Mouse (Mus musculus): ENCODE measurements at regions not wholly inside any gene's neighbourhood (a gene's known extent, or its start where the extent isn't known, plus 50 kb on each side); places are given as distances from the start of the nearest gene placed in this dataset.

GRCm38 (mm10) chr3:35343936-35344335, 410.0 kb upstream of the Atp11b start:
- Histone ChIP-seq H3K4me3 (no peak overlapping the region), H3K4me2 (no peak overlapping the region), H3K9ac (no peak overlapping the region), H3K9me3 (no peaks in the 10 kb centered on the region), H3K4me1 (peaks cover 18% of the 10 kb centered on the region), H3K36me3 (no peaks in the 10 kb centered on the region), H3K27me3 (replicated peaks) (peaks cover 20% of the 10 kb centered on the region), H3K27ac (replicated peaks) (no peak overlapping the region)
- WGBS: 65% methylated on average over 5 of the region's 5 CpGs
- ATAC-seq (ENCODE audit: extremely low read depth, insufficient number of reproducible peaks, low FRiP score, low TSS enrichment): no peak

DNA sequence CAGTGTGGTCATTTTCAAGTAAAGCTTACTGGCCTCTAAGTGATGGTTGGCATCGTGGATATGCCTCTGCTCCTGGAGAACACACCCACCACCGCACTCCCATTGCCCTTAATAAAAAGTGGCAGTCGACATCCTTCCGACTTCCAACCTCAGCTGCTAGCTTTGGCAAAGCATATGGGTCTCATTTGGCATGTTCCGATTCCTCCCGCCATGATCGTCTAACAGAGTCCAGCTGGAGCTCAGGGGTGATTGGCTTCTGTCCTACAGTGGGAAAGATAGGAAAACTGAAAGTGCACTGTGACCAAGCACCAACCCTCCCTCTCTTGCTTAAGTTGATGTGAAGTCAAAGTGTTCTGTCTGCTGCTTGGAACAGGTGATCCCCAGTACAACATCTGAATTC, 404.8 kb upstream of the Atp11b start:
- H3K27ac ChIP-seq (replicated peaks): no peak overlapping the region
- no peak overlapping the region for H3K4me2 ChIP-seq
- WGBS: 69% methylated on average over 7 of the region's 7 CpGs
- no peak for ATAC-seq (ENCODE audit: extremely low read depth, insufficient number of reproducible peaks, low FRiP score, low TSS enrichment)
- no peak overlapping the region for H3K4me3 ChIP-seq
- no peak overlapping the region for H3K9ac ChIP-seq
- no peaks in the 10 kb centered on the region for H3K36me3 ChIP-seq
- H3K4me1 ChIP-seq: no peaks in the 10 kb centered on the region
- no peaks in the 10 kb centered on the region for H3K27me3 ChIP-seq (replicated peaks)
- H3K9me3 ChIP-seq: no peaks in the 10 kb centered on the region

- Histone ChIP-seq H3K9ac (no peak overlapping the region), H3K4me2 (no peak overlapping the region), H3K4me3 (no peak overlapping the region), H3K27me3 (replicated peaks) (no peaks in the 10 kb centered on the region), H3K4me1 (no peaks in the 10 kb centered on the region), H3K9me3 (no peaks in the 10 kb centered on the region), H3K36me3 (no peaks in the 10 kb centered on the region), H3K27ac (replicated peaks) (no peak overlapping the region)
- no peak for ATAC-seq (ENCODE audit: extremely low read depth, insufficient number of reproducible peaks, low FRiP score, low TSS enrichment)
- 81% methylated on average over 9 of the region's 9 CpGs for WGBS
These were observed 400.5 kb upstream of the Atp11b start for GRCm38 (mm10) chr3:35353442-35353841.

DNA sequence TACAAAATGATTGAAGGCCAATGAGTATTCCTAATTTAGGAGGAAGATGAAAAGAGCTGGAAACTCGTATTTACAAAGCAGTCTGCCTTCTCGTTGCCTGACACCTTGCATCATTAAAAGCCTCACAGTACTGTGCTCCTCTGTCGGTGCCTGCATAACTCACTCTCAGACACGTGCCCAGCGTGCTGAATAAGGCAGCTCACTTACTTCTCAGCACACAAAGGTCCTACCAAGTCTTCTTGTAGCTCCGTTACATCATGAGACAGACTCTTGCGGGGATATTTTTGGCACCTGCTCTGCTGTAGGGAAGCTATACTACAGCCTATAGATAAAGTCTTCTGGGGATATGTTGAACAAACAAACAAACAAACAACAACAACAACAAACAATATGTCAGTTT, 400.0 kb upstream of the Atp11b start:
- Histone ChIP-seq H3K4me3 (no peak overlapping the region), H3K9me3 (no peaks in the 10 kb centered on the region), H3K36me3 (no peaks in the 10 kb centered on the region), H3K27me3 (replicated peaks) (no peaks in the 10 kb centered on the region), H3K4me1 (no peaks in the 10 kb centered on the region), H3K4me2 (no peak overlapping the region), H3K9ac (no peak overlapping the region), H3K27ac (replicated peaks) (no peak overlapping the region)
- WGBS: 48% methylated on average over 7 of the region's 7 CpGs
- ATAC-seq (ENCODE audit: extremely low read depth, insufficient number of reproducible peaks, low FRiP score, low TSS enrichment): no peak

- Histone ChIP-seq H3K36me3 (no peaks in the 10 kb centered on the region), H3K4me2 (no peak overlapping the region), H3K27ac (replicated peaks) (no peak overlapping the region), H3K27me3 (replicated peaks) (no peaks in the 10 kb centered on the region), H3K9ac (no peak overlapping the region), H3K4me3 (no peak overlapping the region), H3K4me1 (no peaks in the 10 kb centered on the region), H3K9me3 (no peaks in the 10 kb centered on the region)
- no peak for ATAC-seq (ENCODE audit: extremely low read depth, insufficient number of reproducible peaks, low FRiP score, low TSS enrichment)
- WGBS: 72% methylated on average over 5 of the region's 5 CpGs
These were observed 399.6 kb upstream of the Atp11b start for GRCm38 (mm10) chr3:35354356-35354755.

- Histone ChIP-seq H3K27me3 (replicated peaks) (no peaks in the 10 kb centered on the region), H3K4me2 (no peak overlapping the region), H3K36me3 (no peaks in the 10 kb centered on the region), H3K4me1 (no peaks in the 10 kb centered on the region), H3K9ac (no peak overlapping the region), H3K27ac (replicated peaks) (no peak overlapping the region), H3K9me3 (no peaks in the 10 kb centered on the region), H3K4me3 (no peak overlapping the region)
- 81% methylated on average over 15 of the region's 15 CpGs for WGBS
- ATAC-seq (ENCODE audit: extremely low read depth, insufficient number of reproducible peaks, low FRiP score, low TSS enrichment): no peak
These were observed 396.8 kb upstream of the Atp11b start for GRCm38 (mm10) chr3:35357111-35357510.

DNA sequence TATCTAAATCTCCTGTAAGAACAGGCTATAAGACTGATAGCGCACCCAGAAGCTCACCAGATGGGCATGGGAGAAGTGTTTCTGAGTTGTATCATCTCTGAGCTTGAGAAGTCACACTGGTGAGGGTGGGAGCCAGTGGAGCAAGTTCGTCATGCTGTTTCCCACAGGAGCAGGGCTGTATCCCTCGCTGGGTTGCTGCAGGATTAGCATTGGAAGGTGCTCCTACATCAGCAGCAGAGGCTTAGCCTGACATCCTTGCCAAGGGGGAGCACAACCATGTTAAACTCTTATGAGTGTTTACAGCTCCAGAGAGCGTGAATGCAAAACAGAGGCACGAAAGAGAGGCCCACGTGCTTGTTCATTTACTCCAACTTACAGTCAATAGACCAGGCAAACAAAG, 395.4 kb upstream of the Atp11b start:
- Histone ChIP-seq H3K9ac (no peak overlapping the region), H3K9me3 (no peaks in the 10 kb centered on the region), H3K27ac (replicated peaks) (no peak overlapping the region), H3K4me2 (no peak overlapping the region), H3K36me3 (no peaks in the 10 kb centered on the region), H3K27me3 (replicated peaks) (no peaks in the 10 kb centered on the region), H3K4me3 (no peak overlapping the region), H3K4me1 (no peaks in the 10 kb centered on the region)
- ATAC-seq (ENCODE audit: extremely low read depth, insufficient number of reproducible peaks, low FRiP score, low TSS enrichment): no peak
- 74% methylated on average over 6 of the region's 6 CpGs for WGBS

- Histone ChIP-seq H3K4me3 (no peak overlapping the region), H3K36me3 (no peaks in the 10 kb centered on the region), H3K9me3 (no peaks in the 10 kb centered on the region), H3K27me3 (replicated peaks) (no peaks in the 10 kb centered on the region), H3K4me2 (no peak overlapping the region), H3K4me1 (no peaks in the 10 kb centered on the region), H3K9ac (no peak overlapping the region), H3K27ac (replicated peaks) (no peak overlapping the region)
- ATAC-seq (ENCODE audit: extremely low read depth, insufficient number of reproducible peaks, low FRiP score, low TSS enrichment): no peak
- WGBS: 39% methylated on average over 8 of the region's 8 CpGs
These were observed 394.6 kb upstream of the Atp11b start for GRCm38 (mm10) chr3:35359288-35359687.

DNA sequence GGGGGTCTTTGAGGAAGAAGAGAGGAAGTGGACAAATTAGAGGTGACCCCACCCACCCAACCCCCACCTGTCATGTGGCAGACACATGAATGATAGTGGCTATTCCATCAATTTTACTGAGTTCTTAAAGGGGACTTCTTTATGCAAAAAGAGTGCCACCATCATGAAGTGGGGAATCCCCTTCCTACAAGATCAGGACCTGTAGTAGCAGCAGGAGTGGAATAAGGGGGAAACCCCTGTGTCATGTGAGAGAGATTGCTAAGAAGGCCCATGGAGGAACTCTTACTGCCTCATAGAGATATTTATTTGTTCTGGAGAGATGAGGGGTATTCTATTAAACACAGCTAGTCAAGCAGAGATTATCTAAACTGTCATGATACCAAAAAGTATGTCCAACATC, 393.4 kb upstream of the Atp11b start:
- Histone ChIP-seq H3K4me1 (no peaks in the 10 kb centered on the region), H3K36me3 (no peaks in the 10 kb centered on the region)
- no peak for ATAC-seq (ENCODE audit: extremely low read depth, insufficient number of reproducible peaks, low FRiP score, low TSS enrichment)

DNA sequence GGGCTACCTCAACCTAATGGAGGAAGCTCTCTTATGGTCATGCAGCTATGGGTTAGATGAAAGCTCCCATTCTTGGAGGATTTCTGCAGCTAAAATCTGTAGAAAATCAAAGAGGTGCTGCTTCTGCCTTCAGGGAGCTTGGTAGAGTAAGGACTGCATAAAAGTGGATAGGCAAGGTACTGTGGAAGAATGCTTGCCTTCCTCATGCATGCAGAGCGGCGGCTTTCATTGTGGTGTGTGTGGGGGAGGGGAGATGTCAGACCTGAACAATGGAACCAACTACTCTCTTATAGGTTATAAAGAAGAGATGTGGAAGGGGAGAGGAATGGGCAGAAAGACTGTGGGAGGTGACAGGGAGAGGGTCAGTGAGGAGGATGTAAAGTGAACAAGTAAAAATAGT, 392.8 kb upstream of the Atp11b start:
- no peak for ATAC-seq (ENCODE audit: extremely low read depth, insufficient number of reproducible peaks, low FRiP score, low TSS enrichment)
- 84% methylated on average over 2 of the region's 2 CpGs for WGBS
- no peaks in the 10 kb centered on the region for H3K4me1 ChIP-seq

More for the DNA sequence above, 393.4 kb upstream of the Atp11b start:
- no peak overlapping the region for H3K4me2 ChIP-seq
- H3K27me3 ChIP-seq (replicated peaks): no peaks in the 10 kb centered on the region
- no peaks in the 10 kb centered on the region for H3K9me3 ChIP-seq
- no peak overlapping the region for H3K27ac ChIP-seq (replicated peaks)
- H3K9ac ChIP-seq: no peak overlapping the region
- no peak overlapping the region for H3K4me3 ChIP-seq

DNA sequence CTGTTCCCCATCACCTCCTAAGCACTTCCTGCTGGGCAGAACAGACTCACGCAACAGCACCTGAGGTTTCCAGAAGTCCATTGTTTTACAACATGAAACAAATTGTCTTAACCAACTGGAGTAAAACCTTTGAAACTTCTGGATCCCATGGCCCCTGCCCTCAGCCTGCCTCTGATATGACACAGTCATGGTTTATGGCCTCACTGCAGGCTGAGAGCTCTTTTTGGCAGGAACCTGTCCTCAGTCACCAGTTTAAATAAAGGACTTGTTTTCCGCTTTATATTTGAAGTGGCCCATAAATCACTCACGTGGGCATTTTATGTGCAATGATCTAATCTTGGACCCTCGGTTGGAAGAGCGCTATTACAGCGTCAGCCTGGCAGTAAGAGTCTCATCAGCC, 388.5 kb upstream of the Atp11b start:
- Histone ChIP-seq H3K36me3 (no peaks in the 10 kb centered on the region), H3K9ac (no peak overlapping the region), H3K4me2 (no peak overlapping the region), H3K27ac (replicated peaks) (no peak overlapping the region), H3K9me3 (no peaks in the 10 kb centered on the region), H3K4me3 (no peak overlapping the region), H3K4me1 (no peaks in the 10 kb centered on the region), H3K27me3 (replicated peaks) (no peaks in the 10 kb centered on the region)
- no peak for ATAC-seq (ENCODE audit: extremely low read depth, insufficient number of reproducible peaks, low FRiP score, low TSS enrichment)
- 83% methylated on average over 6 of the region's 6 CpGs for WGBS

More for the DNA sequence above, 392.8 kb upstream of the Atp11b start:
- Histone ChIP-seq H3K36me3 (no peaks in the 10 kb centered on the region), H3K9ac (no peak overlapping the region), H3K4me3 (no peak overlapping the region), H3K27me3 (replicated peaks) (no peaks in the 10 kb centered on the region), H3K27ac (replicated peaks) (no peak overlapping the region), H3K9me3 (no peaks in the 10 kb centered on the region), H3K4me2 (no peak overlapping the region)

DNA sequence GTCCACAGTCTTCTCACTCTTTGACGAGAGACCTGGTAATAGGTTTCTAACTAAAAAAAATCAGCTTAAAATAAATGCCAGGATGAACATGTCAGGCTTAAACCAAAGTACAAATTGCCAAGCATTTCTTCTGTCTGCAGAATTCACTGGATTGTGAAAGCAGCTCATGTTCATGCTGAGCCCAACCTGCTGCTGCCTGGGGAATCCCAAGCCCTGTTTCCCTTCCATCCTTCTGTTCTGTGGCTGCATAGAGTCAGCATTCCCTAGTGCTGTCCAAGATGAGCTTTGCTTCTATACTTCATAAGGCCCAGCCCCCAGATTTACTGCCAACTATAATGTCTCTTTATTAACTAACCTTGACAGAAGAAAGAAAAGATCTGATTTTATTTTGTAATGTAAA, 381.6 kb upstream of the Atp11b start:
- Histone ChIP-seq H3K9ac (no peak overlapping the region), H3K36me3 (no peaks in the 10 kb centered on the region), H3K4me1 (no peaks in the 10 kb centered on the region), H3K4me3 (no peak overlapping the region), H3K4me2 (no peak overlapping the region), H3K27ac (replicated peaks) (no peak overlapping the region), H3K27me3 (replicated peaks) (no peaks in the 10 kb centered on the region), H3K9me3 (no peaks in the 10 kb centered on the region)
- no peak for ATAC-seq (ENCODE audit: extremely low read depth, insufficient number of reproducible peaks, low FRiP score, low TSS enrichment)
- 80% methylated on average over 1 of the region's 1 CpGs for WGBS

DNA sequence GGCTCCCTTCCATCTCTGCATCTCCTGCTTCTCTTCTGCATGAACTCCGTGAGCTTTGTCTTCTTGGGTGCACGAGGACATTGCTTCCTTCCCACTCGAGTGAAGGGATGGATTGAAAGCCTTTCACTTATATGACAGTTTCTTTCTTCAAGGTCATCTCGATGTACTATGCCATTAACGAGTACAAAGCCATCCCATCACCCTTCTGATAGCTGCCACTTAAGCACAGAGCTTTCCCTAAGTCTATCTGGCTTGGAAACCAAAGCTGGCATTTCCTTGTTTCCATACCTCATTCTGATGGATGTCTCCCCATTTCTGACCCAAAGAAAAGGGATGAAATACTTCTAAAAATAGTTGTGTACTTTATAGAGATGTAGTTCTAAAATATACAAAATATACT, 366.5 kb upstream of the Atp11b start:
- H3K27me3 ChIP-seq (replicated peaks): no peaks in the 10 kb centered on the region
- no peaks in the 10 kb centered on the region for H3K9me3 ChIP-seq
- ATAC-seq (ENCODE audit: extremely low read depth, insufficient number of reproducible peaks, low FRiP score, low TSS enrichment): no peak
- H3K27ac ChIP-seq (replicated peaks): no peak overlapping the region
- H3K4me3 ChIP-seq: no peak overlapping the region
- no peak overlapping the region for H3K4me2 ChIP-seq
- no peaks in the 10 kb centered on the region for H3K4me1 ChIP-seq
- H3K36me3 ChIP-seq: no peaks in the 10 kb centered on the region
- H3K9ac ChIP-seq: no peak overlapping the region
- WGBS: 50% methylated on average over 5 of the region's 5 CpGs

Measured in heart, embryonic 13.5 days (tissue).